Mouse (Mus musculus) heart, embryonic 14.5 days (tissue): ENCODE measurements around the gene Cald1. TPM values are rescaled to one million over a fixed set of nuclear protein-coding genes. Genes with fewer than 3 reads are reported as not detected.

Source experiments
- ATAC-seq: fragments of 200-750 bp; cut with Nextera tagmentation; 2 replicates; pipeline ENCODE4 v1.8.0; 2017; ENCODE audit warnings: low read depth, moderate TSS enrichment; ENCODE audit not compliant: insufficient number of reproducible peaks, insufficient read depth, low FRiP score
- H3K27ac ChIP-seq, 2 experiments: fragments of 200-500 bp in 1 of 2; fragments of 300-500 bp in 1 of 2; sonication (generic) in 1 of 2; replicated peaks in 1 of 2; 2 replicates each; pipeline ENCODE4 v1.5.1; 2012 to 2014; ENCODE audit warnings: low read depth in 2 of 2, low read length in 2 of 2, control low read depth in 1 of 2, mild to moderate bottlenecking in 1 of 2, mixed read lengths in 1 of 2; ENCODE audit not compliant: control insufficient read depth in 1 of 2, insufficient read depth in 1 of 2
- H3K27me3 ChIP-seq: fragments of 300-500 bp; sonication (generic); 2 replicates; pipeline ENCODE4 v1.6.1; 2014; ENCODE audit warnings: mild to moderate bottlenecking, low read length, control low read depth; ENCODE audit not compliant: control insufficient read depth, insufficient read depth
- H3K36me3 ChIP-seq: fragments of 300-500 bp; sonication (generic); 2 replicates; pipeline ENCODE4 v1.6.1; 2014; ENCODE audit warnings: mild to moderate bottlenecking, control low read depth, low read length, mixed read lengths; ENCODE audit not compliant: control insufficient read depth, insufficient read depth
- H3K4me1 ChIP-seq, 2 experiments: fragments of 200-500 bp in 1 of 2; fragments of 300-500 bp in 1 of 2; sonication (generic) in 1 of 2; 2 replicates each; pipeline ENCODE4 v1.6.1; 2012 to 2014; ENCODE audit warnings: low read length in 2 of 2, control low read depth in 1 of 2, mixed read lengths in 1 of 2; ENCODE audit not compliant: control insufficient read depth in 2 of 2, insufficient read depth in 2 of 2
- H3K4me2 ChIP-seq: fragments of 300-500 bp; sonication (generic); 2 replicates; pipeline ENCODE4 v1.6.1; 2014; ENCODE audit warnings: mild to moderate bottlenecking, low read length
- H3K4me3 ChIP-seq, 2 experiments: fragments of 200-500 bp in 1 of 2; fragments of 300-500 bp in 1 of 2; sonication (generic) in 1 of 2; 2 replicates each; pipeline ENCODE4 v1.5.1; 2012 to 2014; ENCODE audit warnings: low read length in 2 of 2, mild to moderate bottlenecking in 2 of 2, control low read depth in 1 of 2, low read depth in 1 of 2, moderate library complexity in 1 of 2; ENCODE audit not compliant: control insufficient read depth in 1 of 2, insufficient read depth in 1 of 2
- H3K9ac ChIP-seq: fragments of 300-500 bp; sonication (generic); 2 replicates; pipeline ENCODE4 v1.6.1; 2014; ENCODE audit warnings: mild to moderate bottlenecking, low read length
- H3K9me3 ChIP-seq: fragments of 300-500 bp; sonication (generic); 2 replicates; pipeline ENCODE4 v1.6.1; 2016; ENCODE audit warnings: low read length, control low read depth; ENCODE audit not compliant: control insufficient read depth
- WGBS: fragments of 180-500 bp; shearing (Covaris S2); extraction: QIAGEN DNeasy Blood & Tissue Kit; methylation state at CpG from one replicate; pipeline ENCODE4 v1.1.7; 2014; 5-methylcytosine and 5-hydroxymethylcytosine counted together
- polyA plus RNA-seq: library from polyadenylated mRNA; unstranded; fragments of >200 nt; fragmentation: Nextera tagmentation; extraction: Ambion mirVana; gene quantifications from 2 replicates; pipeline ENCODE4 v1.2.1, GENCODE M21; 2014

The Cald1 gene
- polyA plus RNA-seq, 1 experiment from 2014 or later: 122 TPM

DNA sequence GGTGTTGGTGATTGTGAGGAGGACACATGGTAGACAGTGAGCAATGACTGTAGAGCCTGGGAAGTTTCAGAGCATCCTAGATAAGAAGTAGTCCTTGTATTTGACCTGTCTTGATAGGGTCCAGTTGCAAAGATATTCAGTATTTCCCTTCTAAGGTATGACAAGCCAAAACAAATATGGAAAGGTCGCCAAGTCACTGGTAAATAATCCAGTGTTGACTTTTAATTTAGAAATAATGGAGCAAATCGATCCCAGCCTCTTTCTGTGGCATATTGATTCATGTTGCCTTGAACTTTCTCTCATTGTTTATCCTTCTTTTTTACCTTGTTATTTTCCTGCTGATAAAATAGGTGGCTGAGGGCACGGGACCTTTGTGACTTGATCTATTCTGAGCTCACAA, 57.4 kb downstream of the Cald1 start:
- H3K27ac ChIP-seq: no peak overlapping the region
- H3K4me1 ChIP-seq: peaks cover 5 to 32% of the 10 kb centered on the region in 2 experiments
- H3K36me3 ChIP-seq: no peaks in the 10 kb centered on the region
- ATAC-seq: no peak
- no peak overlapping the region for H3K4me3 ChIP-seq
- H3K4me2 ChIP-seq: no peak overlapping the region
- no peak overlapping the region for H3K9ac ChIP-seq
- H3K27me3 ChIP-seq: no peaks in the 10 kb centered on the region
- H3K9me3 ChIP-seq: no peaks in the 10 kb centered on the region
- WGBS: 62% methylated on average over 3 of the region's 3 CpGs

DNA sequence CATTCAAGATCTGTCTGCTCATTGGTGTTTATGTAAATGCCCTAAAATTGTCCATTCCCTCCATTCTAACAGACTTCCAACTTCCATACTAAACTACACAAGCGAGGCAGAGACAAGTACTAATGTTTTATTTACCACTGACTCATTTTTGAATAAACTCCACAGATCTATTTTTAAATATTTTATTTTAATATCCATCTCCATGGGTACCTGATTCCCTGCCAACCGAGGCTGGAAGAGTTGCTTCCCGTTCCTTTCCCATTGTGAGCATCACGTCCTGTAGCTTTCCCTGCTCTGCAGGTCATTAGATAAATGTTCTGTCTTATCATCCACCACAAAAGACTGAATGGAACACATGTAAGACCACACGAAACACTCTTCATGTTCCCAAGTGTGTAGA, 60.5 kb downstream of the Cald1 start:
- no peak for ATAC-seq
- H3K27ac ChIP-seq: no peak overlapping the region
- 58% methylated on average over 5 of the region's 5 CpGs for WGBS
- peaks cover 3% of the 10 kb centered on the region; the same call in 1 of the 2 replicates for H3K36me3 ChIP-seq
- H3K9ac ChIP-seq: no peak overlapping the region
- peaks cover 2 to 26% of the 10 kb centered on the region in 2 experiments for H3K4me1 ChIP-seq
- no peak overlapping the region for H3K4me3 ChIP-seq
- no peaks in the 10 kb centered on the region for H3K9me3 ChIP-seq
- no peaks in the 10 kb centered on the region for H3K27me3 ChIP-seq
- H3K4me2 ChIP-seq: no peak overlapping the region

DNA sequence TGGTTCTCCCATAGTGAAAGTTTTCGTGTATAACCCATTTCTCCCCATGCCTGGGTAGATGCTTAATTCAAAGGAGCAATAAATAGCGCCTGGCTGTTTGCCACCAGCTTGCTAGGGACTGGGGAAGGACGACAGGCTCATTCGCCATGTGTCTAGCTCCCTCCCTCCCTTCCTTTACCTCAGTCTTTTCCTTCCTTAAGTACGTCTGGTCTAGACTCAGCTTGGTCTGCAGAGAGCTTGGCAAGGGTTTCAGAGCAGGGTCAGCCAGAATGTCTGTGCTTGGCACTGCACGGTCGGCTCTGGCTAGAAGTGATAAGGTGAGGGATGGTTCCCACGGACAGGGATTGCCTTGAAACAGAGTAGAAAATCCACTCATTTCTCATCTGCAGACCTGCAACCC, 62.4 kb downstream of the Cald1 start:
- peaks cover 3% of the 10 kb centered on the region; the same call in 1 of the 2 replicates for H3K36me3 ChIP-seq
- H3K27me3 ChIP-seq: no peaks in the 10 kb centered on the region
- peak overlapping the region; percentile 54 for H3K4me2 ChIP-seq
- no peaks in the 10 kb centered on the region for H3K9me3 ChIP-seq
- H3K4me1 ChIP-seq: peaks cover 2 to 25% of the 10 kb centered on the region in 2 experiments
- WGBS: 5% methylated on average over 8 of the region's 8 CpGs
- peak overlapping the region; percentile 65 for H3K9ac ChIP-seq
- H3K27ac ChIP-seq: peak overlapping the region; percentile 68 to 69
- peak overlapping the region; percentile 10 to 18; a peak in 2 of 4 replicates for H3K4me3 ChIP-seq
- ATAC-seq: peak; percentile 86

DNA sequence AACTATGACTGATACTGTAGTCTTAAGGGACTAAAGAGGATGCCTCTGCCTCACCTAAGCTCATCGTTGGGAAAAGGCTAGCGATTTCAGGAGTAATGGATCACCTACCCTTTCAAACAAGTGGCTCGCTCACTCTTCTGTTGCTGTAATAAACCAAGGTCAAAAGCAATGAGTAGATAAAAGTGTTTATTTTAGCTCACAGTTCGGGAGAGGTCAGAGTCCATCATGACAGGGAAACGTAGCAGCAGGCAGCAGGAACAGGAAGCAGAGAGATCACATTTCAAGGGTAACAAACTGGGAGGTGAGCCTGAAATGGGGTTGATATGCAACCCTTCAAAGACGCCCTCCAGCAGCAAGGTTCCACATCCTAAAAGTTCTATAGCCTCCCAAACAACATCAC, 64.3 kb downstream of the Cald1 start:
- Histone ChIP-seq H3K27ac (no peak overlapping the region), H3K9ac (no peak overlapping the region), H3K4me3 (no peak overlapping the region), H3K9me3 (0 out of 2 replicates have a peak, but pooled peaks cover 3% of the 10 kb centered on the region), H3K4me2 (no peak overlapping the region), H3K4me1 (peaks cover 2 to 25% of the 10 kb centered on the region in 2 experiments), H3K36me3 (peaks cover 3% of the 10 kb centered on the region; the same call in 1 of the 2 replicates), H3K27me3 (no peaks in the 10 kb centered on the region)
- no peak for ATAC-seq
- 69% methylated on average over 6 of the region's 6 CpGs for WGBS

DNA sequence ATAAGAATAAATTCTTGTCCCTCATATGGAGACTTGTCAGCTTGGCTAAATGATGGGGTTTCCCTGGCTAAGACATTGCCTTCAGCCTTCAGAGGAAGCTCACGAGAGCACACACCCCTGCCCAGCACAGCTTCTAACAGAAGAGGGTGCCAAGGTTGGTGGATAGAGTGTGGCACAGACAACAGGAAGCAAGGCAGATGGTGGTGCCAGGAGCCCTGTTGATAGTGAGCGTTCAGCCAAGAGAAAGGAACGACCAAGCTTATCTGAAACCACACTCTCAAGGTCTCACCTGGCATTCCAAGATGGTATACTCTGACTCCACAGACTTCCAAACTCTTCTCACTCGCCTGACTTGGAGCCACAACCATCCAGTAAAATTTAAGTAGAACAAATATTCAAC, 66.0 kb downstream of the Cald1 start:
- no peak for ATAC-seq
- Histone ChIP-seq H3K9ac (no peak overlapping the region), H3K36me3 (peaks cover 3% of the 10 kb centered on the region; the same call in 1 of the 2 replicates), H3K27me3 (no peaks in the 10 kb centered on the region), H3K9me3 (0 out of 2 replicates have a peak, but pooled peaks cover 3% of the 10 kb centered on the region), H3K27ac (no peak overlapping the region), H3K4me1 (peaks cover 2 to 18% of the 10 kb centered on the region in 2 experiments), H3K4me3 (no peak overlapping the region), H3K4me2 (no peak overlapping the region)
- 59% methylated on average over 4 of the region's 4 CpGs for WGBS

DNA sequence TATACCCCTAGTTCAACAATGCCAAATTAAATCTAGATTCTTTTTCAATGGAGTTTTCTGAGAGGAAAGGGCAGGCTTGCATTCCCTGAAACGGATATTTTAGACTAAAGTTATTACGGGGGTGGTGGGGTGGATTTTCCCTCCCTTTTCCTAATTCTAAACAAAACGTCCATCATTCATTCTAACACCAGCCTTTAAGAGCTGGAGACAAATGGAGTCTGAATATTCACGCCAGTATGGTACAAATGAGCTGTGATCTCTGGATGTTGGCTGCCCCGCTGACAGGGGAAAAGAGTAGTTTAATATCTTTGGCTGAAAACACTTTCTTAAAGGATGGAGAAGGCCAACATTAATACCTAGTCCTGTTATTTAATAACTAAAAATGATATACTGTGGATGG, 66.4 kb downstream of the Cald1 start:
- no peaks in the 10 kb centered on the region for H3K27me3 ChIP-seq
- 0 out of 2 replicates have a peak, but pooled peaks cover 3% of the 10 kb centered on the region for H3K9me3 ChIP-seq
- peaks cover 3% of the 10 kb centered on the region; the same call in 1 of the 2 replicates for H3K36me3 ChIP-seq
- peaks cover 2 to 17% of the 10 kb centered on the region in 2 experiments for H3K4me1 ChIP-seq
- no peak for ATAC-seq
- WGBS: 78% methylated on average over 5 of the region's 5 CpGs
- H3K27ac ChIP-seq: no peak overlapping the region
- H3K4me3 ChIP-seq: no peak overlapping the region
- H3K9ac ChIP-seq: no peak overlapping the region
- no peak overlapping the region for H3K4me2 ChIP-seq

DNA sequence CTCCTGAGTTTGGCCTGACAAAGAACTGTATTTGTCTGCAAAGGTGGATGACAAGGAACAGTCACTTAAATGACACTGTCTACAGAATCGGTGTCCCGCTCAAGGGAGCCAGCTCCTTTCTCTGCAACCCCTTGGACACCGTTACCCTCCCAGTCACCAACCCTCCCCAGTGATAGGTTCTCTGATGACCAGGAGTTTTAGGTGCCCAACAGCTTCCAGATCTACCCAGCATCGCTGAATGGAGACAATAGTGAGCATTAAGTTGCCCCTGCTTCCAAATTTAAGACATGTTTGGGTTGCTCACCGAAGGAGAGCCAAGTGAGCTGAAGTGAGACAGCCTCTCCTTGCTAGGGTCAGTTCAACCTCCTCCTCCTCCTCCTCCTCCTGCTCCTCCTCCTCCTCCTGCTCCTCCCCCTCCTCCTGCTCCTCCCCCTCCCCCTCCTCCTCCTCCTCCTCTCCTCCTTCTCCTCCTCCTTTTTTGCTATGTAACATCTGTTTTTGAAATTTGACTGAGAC, 70.5 kb downstream of the Cald1 start:
- 0 out of 2 replicates have a peak, but pooled peaks cover 3% of the 10 kb centered on the region for H3K36me3 ChIP-seq
- no peak overlapping the region for H3K27ac ChIP-seq
- no peak overlapping the region for H3K9ac ChIP-seq
- no peaks in the 10 kb centered on the region for H3K4me1 ChIP-seq
- no peak for ATAC-seq
- 86% methylated on average over 5 of the region's 5 CpGs for WGBS
- H3K4me3 ChIP-seq: no peak overlapping the region
- H3K4me2 ChIP-seq: no peak overlapping the region
- peaks cover 3% of the 10 kb centered on the region; the same call in 1 of the 2 replicates for H3K9me3 ChIP-seq
- H3K27me3 ChIP-seq: no peaks in the 10 kb centered on the region

DNA sequence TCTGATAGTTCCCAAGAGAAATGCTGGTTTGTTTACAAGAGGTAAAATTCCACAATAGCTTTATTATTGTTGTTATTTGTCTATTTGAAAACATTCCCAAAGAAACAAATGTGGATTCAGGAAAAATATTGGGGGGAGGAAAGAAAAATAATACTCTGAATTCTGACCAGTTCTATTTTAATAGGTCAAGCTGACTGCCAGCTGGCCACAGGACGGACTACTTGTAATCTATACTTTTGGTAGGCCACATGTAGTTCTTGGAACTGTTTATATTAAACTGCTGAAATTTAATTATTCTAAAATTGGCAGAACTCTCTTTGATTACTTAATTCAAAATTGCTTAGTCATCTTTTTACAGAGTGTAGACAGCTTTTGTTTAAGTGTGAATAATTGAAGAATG, 73.1 kb downstream of the Cald1 start:
- no peak overlapping the region for H3K27ac ChIP-seq
- H3K4me2 ChIP-seq: no peak overlapping the region
- H3K9me3 ChIP-seq: peaks cover 2% of the 10 kb centered on the region; the same call in 1 of the 2 replicates
- H3K27me3 ChIP-seq: no peaks in the 10 kb centered on the region
- 0 out of 4 replicates have a peak, but pooled peaks cover 0 to 2% of the 10 kb centered on the region in 2 experiments for H3K4me1 ChIP-seq
- WGBS: 83% methylated on average over 1 of the region's 1 CpGs
- no peak for ATAC-seq
- H3K9ac ChIP-seq: no peak overlapping the region
- no peak overlapping the region for H3K4me3 ChIP-seq
- 0 out of 2 replicates have a peak, but pooled peaks cover 7% of the 10 kb centered on the region for H3K36me3 ChIP-seq
